Comparison of ENCODE assay signal across 26 mouse cellular contexts in genomic region chr8:81599209-81599608, GRCm38 (mm10).
A peak's percentile ranks its signal among the peaks of the same experiment; 100 is the strongest.
DNase-seq lines count a peak whose midpoint lies in the region; ATAC-seq and TF ChIP-seq lines count a peak whose summit lies in the region.
"Had no signal": no experiment of that assay in that cellular context is flagged by ENCODE, and none has a peak within 500 bp of the region (broad histone marks: within the 10 kb centered on the region; RNA-seq: fewer than 3 reads in every experiment).

No protein-coding gene starts in this region.

- no peak for TF ChIP-seq CTCF in lung, embryonic 14.5 days (IDR thresholded peaks at IDR 0.05; ENCODE audit: low read depth)
- TF ChIP-seq CTCF in brain, embryonic 14.5 days (IDR thresholded peaks at IDR 0.05; ENCODE audit: borderline replicate concordance, extremely low read depth, insufficient read depth, insufficient read length) = no peak

- WGBS in lung, embryonic 14.5 days = 60% methylated on average over 4 of the region's 4 CpGs

- H3K9me3 ChIP-seq in lung, embryonic 14.5 days (ENCODE audit: low read depth, low read length) = no peaks in the 10 kb centered on the region
- H3K9me3 ChIP-seq: embryonic facial prominence, embryonic 10.5 days; embryonic facial prominence, embryonic 12.5 days; forebrain, embryonic 13.5 days; G1E had no signal

- no peaks in the 10 kb centered on the region for H3K36me3 ChIP-seq in lung, embryonic 14.5 days (ENCODE audit: insufficient read depth)
- H3K36me3 ChIP-seq: embryonic facial prominence, embryonic 10.5 days; embryonic facial prominence, embryonic 12.5 days; G1E had no signal

- H3K4me2 ChIP-seq in lung, embryonic 14.5 days = no peak overlapping the region
- H3K4me2 ChIP-seq: embryonic facial prominence, embryonic 12.5 days; forebrain, embryonic 13.5 days had no signal

- H3K4me1 ChIP-seq in lung, embryonic 14.5 days (ENCODE audit: insufficient read depth) = no peaks in the 10 kb centered on the region
- H3K4me1 ChIP-seq: embryonic facial prominence, embryonic 10.5 days; embryonic facial prominence, embryonic 12.5 days; forebrain, embryonic 13.5 days had no signal

- TF ChIP-seq POLR2A in brain, embryonic 14.5 days (IDR thresholded peaks at IDR 0.05; ENCODE audit: borderline replicate concordance, extremely low read depth, insufficient read depth, insufficient read length, poor library complexity, severe bottlenecking) = no peak

- ATAC-seq in lung, embryonic 14.5 days (ENCODE audit: insufficient read depth) = no peak
- no peak for ATAC-seq in erythroid progenitor cell, adult 5-6 weeks (replicated peaks; ENCODE audit: low FRiP score, poor library complexity, severe bottlenecking)
- ATAC-seq: activated CD4-positive, CD25-positive, alpha-beta regulatory T cell, adult 4 months; CD4-positive, CD25-positive, alpha-beta regulatory T cell, adult 4 months; forebrain, embryonic 13.5 days; forebrain, embryonic 16.5 days; Patski had no signal

- no peak overlapping the region for H3K4me3 ChIP-seq in lung, embryonic 14.5 days (ENCODE audit: low read depth, low read length)
- H3K4me3 ChIP-seq: embryonic facial prominence, embryonic 10.5 days; embryonic facial prominence, embryonic 12.5 days; forebrain, embryonic 13.5 days had no signal

- peak; percentile 40 for DNase-seq in cerebellum, adult 9-10 months
- no peak for DNase-seq in cerebellum, adult 11-12 months
- DNase-seq in lung, embryonic 14.5 days = peak; percentile 54
- no peak for DNase-seq in lung, postnatal 10 days
- DNase-seq in adipocyte (ENCODE audit: low spot score) = peak; percentile 6
- peak; percentile 28 for DNase-seq in brain, embryonic 14.5 days (ENCODE audit: low read depth)
- no peak for DNase-seq in embryo, embryonic 9.5 days (ENCODE audit: extremely low spot score)
- DNase-seq: adrenal gland, adult 2 months; adrenal gland, postnatal 10 days; adrenal gland, postnatal 25 days; B cell, adult 2 months; cerebellum, adult 11 months; cerebellum, adult 9-11 months; cerebellum, postnatal 14 days; cerebellum, postnatal 36 days; embryo, embryonic 11 days had no signal

- H3K9ac ChIP-seq in lung, embryonic 14.5 days = no peak overlapping the region
- H3K9ac ChIP-seq: embryonic facial prominence, embryonic 12.5 days; forebrain, embryonic 13.5 days had no signal

- H3K27me3 ChIP-seq in lung, embryonic 14.5 days (ENCODE audit: insufficient read depth, low read length) = no peaks in the 10 kb centered on the region
- H3K27me3 ChIP-seq: CH12.LX; embryonic facial prominence, embryonic 12.5 days; forebrain, embryonic 13.5 days; Patski had no signal

- no peak overlapping the region for H3K27ac ChIP-seq in lung, embryonic 14.5 days (ENCODE audit: low read depth)
- H3K27ac ChIP-seq: embryonic facial prominence, embryonic 10.5 days; embryonic facial prominence, embryonic 12.5 days; forebrain, embryonic 13.5 days had no signal

Comparison
In these comparisons a context has a peak if more than half of its experiments do, and no peak if none do; other contexts are left out.
1. DNase-seq: peak in cerebellum, adult 9-10 months (single experiment), lung, embryonic 14.5 days (single experiment), adipocyte (single experiment) and brain, embryonic 14.5 days (single experiment); none in cerebellum, adult 11-12 months (single experiment), lung, postnatal 10 days (single experiment) and embryo, embryonic 9.5 days (single experiment).